ENCODE assay signal across 8 mouse cellular contexts in the genomic region with DNA sequence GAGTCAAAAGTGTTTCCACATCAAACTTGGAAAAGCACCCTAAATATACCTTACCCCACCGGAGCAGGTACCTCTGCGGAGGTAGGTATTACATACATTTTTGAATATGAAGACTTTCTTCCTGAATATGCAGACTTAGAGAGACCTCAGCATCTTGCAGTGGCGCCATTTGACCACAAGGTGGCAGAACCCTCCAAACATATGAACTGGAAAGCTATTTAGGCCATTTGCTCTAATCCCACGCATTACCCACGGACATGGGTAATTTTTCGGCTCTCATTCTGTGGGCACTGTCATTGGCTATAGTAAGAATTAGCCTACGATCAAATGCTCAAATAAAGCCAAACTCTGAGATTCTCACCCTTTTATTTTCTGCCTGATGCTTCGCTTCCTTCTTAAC.
DNase-seq lines count a peak whose midpoint lies in the region; ATAC-seq lines count a peak whose summit lies in the region.

No protein-coding gene starts in this region.

- H3K27me3 ChIP-seq in embryonic facial prominence, embryonic 10.5 days (replicated peaks; ENCODE audit: low read depth, poor library complexity, severe bottlenecking), result peaks cover 10% of the 10 kb centered on the region; the same call in 1 of the 2 replicates
- no peaks in the 10 kb centered on the region for H3K27me3 ChIP-seq in liver, embryonic 11.5 days (replicated peaks; ENCODE audit: control insufficient read depth, insufficient read depth, low read length)
- no peaks in the 10 kb centered on the region for H3K27me3 ChIP-seq in neural tube, embryonic 13.5 days

- no peak overlapping the region for H3K9ac ChIP-seq in liver, embryonic 11.5 days (ENCODE audit: low read depth, low read length)
- H3K9ac ChIP-seq in neural tube, embryonic 13.5 days, result no peak overlapping the region

- H3K4me2 ChIP-seq in liver, embryonic 11.5 days, result no peak overlapping the region
- H3K4me2 ChIP-seq in neural tube, embryonic 13.5 days, result peak overlapping the region; percentile 29

- peaks cover 8% of the 10 kb centered on the region; the same call in 1 of the 2 replicates for H3K4me1 ChIP-seq in embryonic facial prominence, embryonic 10.5 days
- H3K4me1 ChIP-seq in liver, embryonic 11.5 days (replicated peaks; ENCODE audit: control insufficient read depth, insufficient read depth, low read length), result no peaks in the 10 kb centered on the region
- peaks cover 9% of the 10 kb centered on the region; the same call in 1 of the 2 replicates for H3K4me1 ChIP-seq in neural tube, embryonic 13.5 days (replicated peaks)

- no peak for ATAC-seq in liver, embryonic 11.5 days (replicated peaks; ENCODE audit: low FRiP score)
- ATAC-seq in neural tube, embryonic 13.5 days (ENCODE audit: low read depth), result no peak

- peak; percentile 76 for DNase-seq in CD4-positive, CD25-positive, alpha-beta regulatory T cell, adult 2 months (ENCODE audit: low read depth, low spot score)
- peak; percentile 63 for DNase-seq in adrenal gland, postnatal 14 days
- peak; percentile 70 for DNase-seq in embryonic facial prominence, embryonic 10.5 days (ENCODE audit: low spot score)
- DNase-seq in heart, adult 8-10 months (ENCODE audit: low spot score), result peak; percentile 21
- DNase-seq in kidney, postnatal 10 days, result peak; percentile 76
- peak; percentile 43 for DNase-seq in liver, embryonic 11.5 days (ENCODE audit: low spot score)
- peak; percentile 50 for DNase-seq in thymus, postnatal 25 days

- no peaks in the 10 kb centered on the region for H3K36me3 ChIP-seq in embryonic facial prominence, embryonic 10.5 days (replicated peaks)
- H3K36me3 ChIP-seq in liver, embryonic 11.5 days (ENCODE audit: control insufficient read depth, insufficient read depth, low read length), result no peaks in the 10 kb centered on the region
- no peaks in the 10 kb centered on the region for H3K36me3 ChIP-seq in neural tube, embryonic 13.5 days

- no peak overlapping the region for H3K4me3 ChIP-seq in embryonic facial prominence, embryonic 10.5 days
- H3K4me3 ChIP-seq in liver, embryonic 11.5 days (ENCODE audit: low read depth, low read length), result no peak overlapping the region
- no peak overlapping the region for H3K4me3 ChIP-seq in neural tube, embryonic 13.5 days

- WGBS in embryonic facial prominence, embryonic 10.5 days, result 16% methylated on average over 8 of the region's 8 CpGs
- WGBS in liver, embryonic 11.5 days, result 14% methylated on average over 8 of the region's 8 CpGs
- WGBS in neural tube, embryonic 13.5 days, result 19% methylated on average over 8 of the region's 8 CpGs

- no peak overlapping the region for H3K27ac ChIP-seq in embryonic facial prominence, embryonic 10.5 days (replicated peaks)
- H3K27ac ChIP-seq in liver, embryonic 11.5 days (ENCODE audit: low read depth, low read length), result no peak overlapping the region
- H3K27ac ChIP-seq in neural tube, embryonic 13.5 days (replicated peaks), result no peak overlapping the region

- no peaks in the 10 kb centered on the region for H3K9me3 ChIP-seq in embryonic facial prominence, embryonic 10.5 days
- no peaks in the 10 kb centered on the region for H3K9me3 ChIP-seq in liver, embryonic 11.5 days (ENCODE audit: control insufficient read depth, low read length)
- H3K9me3 ChIP-seq in neural tube, embryonic 13.5 days, result no peaks in the 10 kb centered on the region

Comparison
In these comparisons a context has a peak if more than half of its experiments do, and no peak if none do; other contexts are left out.
1. DNase-seq: peak in every context shown above with its lines; median percentile 76 in CD4-positive, CD25-positive, alpha-beta regulatory T cell, adult 2 months; 76 in kidney, postnatal 10 days; 70 in embryonic facial prominence, embryonic 10.5 days; 63 in adrenal gland, postnatal 14 days; 50 in thymus, postnatal 25 days; 43 in liver, embryonic 11.5 days; 21 in heart, adult 8-10 months.